Mouse (Mus musculus) heart, postnatal 10 days (tissue): ENCODE measurements around the gene Ano1. TPM values are rescaled to one million over a fixed set of nuclear protein-coding genes. Genes with fewer than 3 reads are reported as not detected.

Experiments used
- DNase-seq, 2 experiments: peaks; one replicate each; pipeline ENCODE4 v3.0.0; 2021
- intact Hi-C: fragments of 180-260 bp; cut with DNase I; formaldehyde crosslinking; loops from one replicate; pipeline ENCODE4 v1.15.1; 2025
- total RNA-seq, 2 experiments: library from RNA; stranded (reverse); gene quantifications; 2 replicates each; pipeline ENCODE4 v1.2.3; 2021

Gene Ano1
- total RNA-seq, 2 experiments from 2014 or later: 18.9 to 24.6 TPM

DNA sequence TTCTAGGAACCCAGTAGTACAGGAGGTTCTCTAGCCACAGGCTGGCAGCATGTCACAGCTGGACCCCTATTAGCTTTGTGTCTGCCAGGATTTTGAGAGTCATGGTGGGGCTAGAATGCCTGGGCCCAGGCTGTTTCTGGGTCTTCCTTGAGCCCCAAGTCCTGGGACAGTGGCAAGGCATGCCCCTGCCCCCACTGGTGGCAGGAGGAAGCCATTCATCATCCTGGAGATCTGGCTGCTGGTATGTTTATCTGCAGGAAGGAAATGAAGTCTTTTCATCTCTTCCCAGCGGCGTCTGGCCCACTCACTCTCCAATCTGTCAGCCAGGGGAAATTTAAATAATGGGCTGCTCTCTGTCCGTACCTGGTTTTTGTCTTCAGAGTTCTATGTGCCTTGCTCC lies 18.3 kb upstream of the Ano1 start:
- no peak for DNase-seq
- intact Hi-C loops: loop anchor here (10.0 kb wide), 1 partner anchor 555 kb away; no protein-coding TSS in a partner anchor

DNA sequence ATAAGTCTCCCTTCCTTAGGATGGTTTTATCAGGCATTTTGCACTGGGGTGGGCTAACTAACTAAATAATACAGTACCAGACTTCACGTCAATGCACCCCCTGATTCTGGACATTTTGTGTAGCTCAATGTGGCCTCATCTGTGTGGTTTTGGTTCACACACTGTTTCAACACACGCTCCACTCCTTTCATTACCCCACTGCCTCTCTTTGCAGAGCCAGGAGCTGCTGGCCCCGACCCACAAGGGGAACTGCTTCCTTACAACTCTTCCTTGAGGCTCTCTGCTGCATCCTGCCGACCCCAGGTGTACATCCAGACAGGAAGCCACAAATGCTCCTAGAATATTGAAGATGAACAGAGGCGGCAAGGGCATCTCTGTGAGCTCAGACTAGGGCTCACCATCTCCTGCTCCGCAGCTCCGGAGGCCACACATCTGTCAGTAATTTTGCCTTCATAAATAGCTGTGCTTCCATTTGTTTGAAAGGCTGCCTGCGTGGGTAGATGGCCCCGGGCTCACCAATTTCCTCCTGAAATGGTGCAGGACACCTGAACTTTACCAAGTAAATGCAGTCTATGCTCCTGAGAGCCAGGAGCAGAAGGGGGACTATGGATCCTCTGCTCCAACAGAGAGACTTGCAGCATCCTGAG lies 17.8 kb upstream of the Ano1 start:
- intact Hi-C loops: loop anchor here (10.0 kb wide), 1 partner anchor 555 kb away; no protein-coding TSS in a partner anchor
- no peak for DNase-seq

DNA sequence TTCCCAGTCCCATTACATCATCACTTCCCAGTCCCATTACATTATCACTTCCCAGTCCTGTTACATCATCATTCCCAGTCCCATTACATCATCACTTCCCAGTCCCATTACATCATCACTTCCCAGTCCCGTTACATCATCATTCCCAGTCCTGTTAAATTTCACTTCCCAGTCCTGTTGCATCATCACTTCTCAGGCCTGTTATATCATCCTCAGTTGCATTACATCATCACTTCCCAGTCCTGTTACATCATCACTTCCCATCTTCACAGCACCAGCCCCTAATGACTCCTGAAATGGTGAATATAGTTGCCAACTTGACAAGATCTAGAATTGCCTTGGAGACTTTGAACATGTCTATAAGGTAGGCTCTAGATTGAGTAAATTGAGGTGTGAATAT lies 17.1 kb upstream of the Ano1 start:
- intact Hi-C loops: no loop called here
- no peak for DNase-seq

DNA sequence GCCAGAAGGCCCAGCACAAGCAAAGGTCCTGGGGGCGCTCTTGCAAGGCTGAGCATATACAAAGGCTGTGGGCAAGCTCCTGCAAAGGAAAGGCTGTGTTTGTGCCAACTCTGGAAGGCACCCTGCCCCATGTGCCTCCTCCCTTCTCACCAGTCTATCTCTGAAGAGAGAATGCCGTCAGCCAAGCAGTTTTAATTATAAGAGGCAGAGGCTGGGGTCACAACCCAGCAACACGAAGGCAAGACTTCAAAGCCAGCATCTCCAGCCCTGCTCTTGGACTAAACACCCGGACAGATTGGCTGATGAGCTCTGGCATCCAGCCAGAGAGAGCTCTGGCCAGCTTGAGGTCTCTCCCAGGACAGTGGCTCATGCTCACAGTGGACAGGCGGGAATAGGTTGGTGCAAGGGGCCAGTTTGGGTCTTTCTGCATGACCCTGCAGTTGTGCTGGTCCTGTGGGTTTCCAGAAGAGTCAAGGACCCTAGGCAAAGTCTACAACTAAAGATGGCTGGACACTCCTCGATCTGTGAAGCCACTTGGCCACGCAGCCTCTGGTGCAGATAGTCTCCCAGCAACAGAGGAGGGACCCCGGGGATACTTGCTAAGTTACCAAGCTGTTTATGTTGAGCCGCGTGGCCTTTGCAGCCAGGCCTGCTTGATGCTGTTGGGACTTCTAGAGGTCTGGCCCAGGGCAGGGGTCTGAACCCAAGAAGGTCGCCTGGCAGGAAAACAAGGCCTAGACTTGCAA lies 12.9 kb upstream of the Ano1 start:
- intact Hi-C loops: no loop called here
- peak; percentile 50 to 51 for DNase-seq

DNA sequence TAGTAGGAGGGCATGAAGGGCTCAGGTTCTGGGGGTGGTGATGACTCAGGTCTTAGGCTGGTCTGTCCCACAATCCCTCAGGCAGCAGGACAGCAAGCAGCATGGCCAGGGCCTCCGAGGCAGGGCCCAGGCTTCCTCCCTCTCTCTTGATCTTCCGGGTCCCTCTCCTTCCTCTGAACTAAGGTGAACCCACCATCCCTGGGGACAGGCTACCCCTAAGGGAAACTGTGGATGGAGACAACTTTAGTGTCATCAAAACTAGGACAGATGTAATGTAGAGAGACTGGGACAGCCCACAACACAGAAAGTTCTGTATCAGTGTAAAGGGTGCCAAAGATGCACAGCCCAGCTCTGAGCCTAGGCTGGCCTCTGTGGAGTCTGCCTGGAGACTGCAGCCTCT lies 12.2 kb upstream of the Ano1 start:
- intact Hi-C loops: no loop called here
- no peak for DNase-seq

DNA sequence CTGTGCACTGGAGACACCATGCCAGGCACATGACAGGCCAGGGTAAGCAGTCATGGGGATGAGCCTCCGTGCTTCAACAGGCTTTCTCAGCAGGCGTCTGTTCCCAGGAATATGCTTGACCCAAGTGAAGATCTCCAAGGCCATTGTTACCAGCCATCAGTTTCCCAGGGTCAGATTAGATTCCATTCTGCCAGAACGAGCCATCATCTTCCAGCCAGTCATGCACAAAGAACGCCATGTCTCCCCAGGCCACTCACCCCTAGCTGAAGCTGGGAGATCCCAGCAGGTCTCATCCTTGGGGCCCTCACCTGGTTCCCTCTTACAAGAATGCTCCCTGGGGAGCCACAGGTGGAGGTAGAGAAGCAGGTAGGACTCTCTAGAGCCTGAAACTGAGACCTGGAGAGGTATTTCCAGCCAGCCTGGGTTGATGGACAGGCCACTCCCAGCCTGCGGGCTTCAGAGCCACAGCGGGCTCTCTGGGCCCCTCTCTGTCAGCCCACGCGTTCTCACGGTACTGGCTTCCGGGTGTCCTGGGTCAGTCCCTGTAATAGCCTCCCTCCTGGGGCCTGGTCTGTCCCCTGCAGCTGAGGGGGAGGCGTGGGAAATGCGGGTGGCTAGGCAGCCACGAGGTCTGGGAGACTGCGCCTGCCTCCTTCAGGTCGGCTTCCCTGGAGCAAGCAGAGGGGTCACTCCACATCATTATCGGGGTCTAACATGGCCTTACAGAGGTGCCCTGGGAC lies 10.9 kb upstream of the Ano1 start:
- peak; percentile 28 to 38 for DNase-seq
- intact Hi-C loops: no loop called here

DNA sequence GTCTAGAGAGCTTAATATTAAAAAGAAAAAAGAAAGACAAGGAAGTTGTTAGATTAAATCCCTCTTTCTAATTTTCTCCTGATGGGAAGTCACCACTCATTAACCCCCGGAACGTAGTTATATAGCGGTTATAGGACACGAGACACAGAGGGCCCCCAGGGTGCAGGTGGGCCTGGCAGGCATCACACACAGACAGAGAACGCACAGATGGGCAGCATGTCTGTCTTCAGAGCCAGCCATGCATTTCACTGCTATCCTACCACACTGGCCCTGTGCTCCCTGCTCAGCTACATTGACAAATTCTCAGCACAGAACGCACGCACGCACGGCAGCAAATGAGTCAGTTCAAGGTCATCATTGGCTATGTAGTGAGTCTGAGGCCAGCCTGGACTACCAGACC lies 8.5 kb upstream of the Ano1 start:
- intact Hi-C loops: no loop called here

DNA sequence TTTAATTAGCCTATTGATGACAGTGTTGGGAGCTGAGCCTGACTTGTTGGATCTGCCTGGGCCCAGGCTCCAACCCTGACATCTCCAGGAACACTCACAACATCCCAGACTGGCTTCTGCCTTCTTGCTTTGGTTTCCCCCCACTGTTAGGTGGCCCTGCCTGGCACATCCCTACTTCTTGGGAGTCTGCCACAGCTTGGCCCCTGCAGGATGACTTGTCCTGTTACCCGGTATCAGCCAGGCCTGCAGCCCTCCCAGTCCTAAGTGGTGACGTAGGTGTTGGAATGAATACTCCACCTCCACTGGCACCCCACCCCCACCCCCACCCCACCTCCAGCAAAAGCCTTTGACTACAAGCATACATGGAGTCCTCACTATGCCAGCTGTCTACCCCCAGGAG lies 7.7 kb upstream of the Ano1 start:
- intact Hi-C loops: no loop called here

More for the DNA sequence above, 8.5 kb upstream of the Ano1 start:
- no peak for DNase-seq

DNA sequence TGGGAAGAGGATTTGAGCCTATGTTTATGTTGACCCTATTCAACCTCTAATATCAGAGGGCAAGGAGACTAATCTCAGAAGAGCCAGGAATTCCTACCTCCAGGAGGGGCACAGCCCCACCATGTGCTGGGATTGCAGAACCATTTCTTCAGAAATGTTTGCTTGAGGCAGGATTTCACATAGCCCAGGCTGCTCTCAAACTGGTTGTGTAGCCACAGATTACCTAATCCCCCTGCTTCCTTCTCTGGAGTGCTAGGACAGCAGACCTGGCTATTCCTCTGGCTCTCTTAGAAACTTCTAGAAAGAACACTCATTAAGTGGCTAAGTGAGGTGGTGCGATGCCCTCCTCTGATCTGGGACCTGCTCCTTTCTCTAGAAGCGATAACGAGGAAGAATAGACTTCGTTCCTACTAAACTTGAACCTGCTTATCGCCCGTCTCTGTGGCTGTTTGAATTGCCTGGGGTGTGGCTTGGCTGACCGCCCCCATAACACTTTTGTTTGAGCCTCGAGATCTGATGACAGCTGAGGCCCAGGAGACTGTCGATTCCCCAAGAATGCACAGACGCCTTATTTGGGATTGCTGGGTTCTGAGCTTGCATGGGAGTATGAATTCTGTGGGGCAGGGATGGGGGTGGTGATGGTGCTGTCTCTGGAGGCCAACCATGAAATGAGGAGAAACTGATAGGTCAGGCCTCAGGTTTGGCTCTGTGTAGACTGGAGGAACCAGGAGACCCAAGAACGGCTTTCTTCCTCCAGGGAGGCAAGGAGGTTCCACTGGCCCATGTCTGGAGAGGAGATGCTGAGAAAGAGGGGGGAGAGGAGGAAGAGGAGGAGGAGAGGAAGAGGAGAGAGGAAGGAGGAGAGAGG lies 4.0 kb upstream of the Ano1 start:
- DNase-seq: no peak
- intact Hi-C loops: no loop called here

More for the DNA sequence above, 7.7 kb upstream of the Ano1 start:
- DNase-seq: no peak

DNA sequence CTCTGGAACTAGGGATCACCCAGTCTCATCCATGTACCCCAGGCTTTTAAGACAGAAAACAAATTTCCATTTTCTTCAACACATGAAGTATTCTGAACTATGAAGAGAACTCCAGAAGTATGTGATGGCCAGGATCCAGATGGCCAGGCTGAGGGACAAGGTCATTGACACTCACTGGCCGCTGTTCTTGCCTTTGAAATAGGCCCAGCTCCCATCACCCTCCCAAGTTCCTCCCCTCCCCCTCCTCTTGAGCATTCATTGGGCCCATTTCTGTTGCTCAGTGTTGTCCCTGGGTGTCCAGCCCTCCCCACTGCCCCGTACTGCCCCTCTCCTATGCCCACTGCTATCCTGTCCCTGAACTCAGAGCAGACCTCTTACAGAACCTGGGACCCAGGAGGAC lies 2.9 kb upstream of the Ano1 start:
- DNase-seq: peak; percentile 24 to 42
- intact Hi-C loops: no loop called here

DNA sequence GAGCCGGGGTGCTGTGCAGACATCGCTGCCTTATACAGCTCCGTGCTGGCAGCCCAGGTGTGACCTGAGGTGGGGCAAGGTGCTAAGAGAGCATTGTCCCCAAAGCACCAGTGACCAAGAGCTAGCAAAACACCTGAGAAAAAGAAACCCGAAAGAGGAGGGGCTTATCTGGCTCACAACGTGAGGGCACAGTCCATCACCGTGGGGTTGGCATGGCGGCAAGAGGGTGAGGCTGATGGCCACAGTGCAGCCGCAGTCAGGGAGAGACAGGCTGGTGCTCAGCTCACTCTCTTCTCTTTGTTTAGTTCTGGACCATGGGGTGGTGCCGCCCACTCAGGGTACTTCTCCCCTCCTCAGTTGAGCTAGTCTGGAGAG lies 1.9 kb upstream of the Ano1 start:
- intact Hi-C loops: no loop called here
- no peak for DNase-seq

DNA sequence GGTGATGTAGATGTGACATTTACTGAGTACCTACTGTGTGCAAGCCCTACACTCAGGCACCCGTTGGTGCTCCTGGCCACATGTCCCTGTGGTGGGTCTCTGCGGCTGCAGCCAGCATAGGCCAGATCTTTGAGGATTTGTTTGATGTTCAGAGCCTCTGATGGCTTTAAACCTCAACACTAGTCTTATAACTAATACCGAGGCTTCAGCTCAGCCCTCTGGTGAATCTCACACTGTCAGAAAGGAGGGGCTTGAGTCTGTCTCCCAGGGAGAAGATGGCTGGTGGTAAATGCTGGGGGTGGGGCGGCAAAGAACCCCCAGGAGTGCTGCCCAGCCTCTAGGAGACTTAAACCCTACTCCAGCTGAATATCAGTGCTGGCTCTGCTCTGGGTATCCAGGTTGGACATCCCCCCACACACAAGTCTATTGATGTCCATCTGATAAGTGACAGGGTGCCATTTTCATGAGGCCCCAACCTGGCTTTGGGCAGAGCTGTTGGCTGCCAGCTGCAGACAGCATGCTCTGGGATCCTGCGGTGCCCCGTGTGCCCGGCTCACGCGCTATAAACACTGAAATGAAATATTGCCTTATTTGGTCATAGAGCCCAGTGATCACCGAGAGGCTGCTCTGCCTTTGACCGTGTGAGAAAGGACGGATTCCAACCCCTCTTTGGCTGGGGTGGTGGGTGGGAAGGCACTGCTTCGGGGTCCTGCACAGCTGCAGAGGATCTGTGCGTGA lies 1.3 kb upstream of the Ano1 start:
- intact Hi-C loops: no loop called here
- no peak for DNase-seq

DNA sequence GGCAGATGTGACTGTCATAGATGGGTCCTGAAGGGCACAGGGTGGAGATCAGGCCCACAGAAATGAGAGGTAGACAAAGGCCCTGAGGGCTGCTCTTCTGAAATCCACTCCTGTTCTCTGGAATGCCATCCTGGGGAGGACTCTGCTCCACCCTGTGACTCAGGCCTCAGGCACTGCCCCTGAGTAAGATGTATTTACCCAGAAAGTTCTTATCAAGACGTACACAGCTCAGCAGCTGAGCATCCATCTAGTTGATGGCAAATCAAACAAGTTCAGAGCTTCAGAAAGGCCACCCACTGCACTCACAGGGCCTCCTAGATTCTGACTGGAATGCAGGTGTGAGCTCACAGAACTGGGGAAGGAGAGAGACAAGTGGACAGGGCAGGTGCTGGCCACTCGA lies 4.0 kb downstream of the Ano1 start:
- intact Hi-C loops: no loop called here
- DNase-seq: no peak

DNA sequence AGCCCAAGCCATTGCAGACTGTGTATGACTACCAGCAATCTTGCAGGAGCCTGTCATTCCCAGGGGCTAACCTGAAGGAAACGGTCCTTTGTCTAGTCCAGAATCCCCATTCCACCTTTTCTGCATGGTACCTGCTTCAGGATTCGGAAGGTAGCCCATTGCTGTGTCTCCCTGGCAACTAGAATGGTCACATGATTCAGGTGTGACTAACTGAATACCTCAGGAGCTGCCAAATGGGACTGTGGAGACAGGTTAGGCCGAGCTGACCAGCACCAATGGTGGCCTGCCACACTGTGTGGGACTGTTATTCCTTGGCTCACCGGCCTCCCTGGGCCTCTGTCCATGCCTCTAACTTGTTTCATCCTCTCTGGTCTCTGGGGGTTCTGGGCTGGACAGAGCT lies 5.3 kb downstream of the Ano1 start:
- intact Hi-C loops: no loop called here
- DNase-seq: no peak

DNA sequence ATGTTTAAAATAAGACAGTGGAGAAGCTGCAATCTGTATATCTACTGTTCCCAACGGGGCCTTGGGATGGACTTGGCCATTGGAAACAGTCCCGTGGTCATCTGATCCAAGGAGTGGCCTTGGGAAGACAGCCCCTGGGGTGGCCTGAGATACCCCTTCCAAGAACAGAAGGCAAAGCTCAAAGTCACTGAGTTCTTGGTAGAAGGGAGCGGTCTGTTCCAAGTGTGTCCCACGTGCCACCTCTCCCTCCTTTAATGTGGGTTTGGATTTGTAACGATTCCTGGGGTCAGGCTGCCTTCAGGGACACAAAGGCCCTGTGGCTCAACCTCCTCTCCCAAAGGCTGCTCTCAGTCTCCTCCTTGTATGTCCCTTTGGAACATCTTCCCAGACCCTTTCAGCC lies 7.9 kb downstream of the Ano1 start:
- no peak for DNase-seq
- intact Hi-C loops: no loop called here

DNA sequence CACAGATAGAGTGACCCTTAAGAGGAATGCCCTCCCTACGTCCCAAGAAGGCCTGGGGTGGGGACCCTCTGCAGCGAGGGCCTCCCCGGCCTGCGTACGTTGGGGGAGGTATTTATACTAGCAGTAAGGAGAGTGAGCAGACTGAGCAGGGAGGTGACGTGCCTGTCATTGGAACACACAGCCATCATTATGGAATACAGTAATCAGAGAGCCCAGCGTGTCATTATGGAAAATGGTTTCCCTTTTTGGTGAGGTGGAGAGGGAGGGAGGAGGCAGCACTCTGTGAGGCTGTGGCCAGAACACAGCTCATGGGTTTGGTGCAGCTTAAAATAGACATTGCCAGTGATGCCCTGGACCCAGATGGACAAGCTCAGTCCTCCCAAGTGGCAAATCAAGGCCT lies 11.1 kb downstream of the Ano1 start:
- intact Hi-C loops: no loop called here
- DNase-seq: no peak

DNA sequence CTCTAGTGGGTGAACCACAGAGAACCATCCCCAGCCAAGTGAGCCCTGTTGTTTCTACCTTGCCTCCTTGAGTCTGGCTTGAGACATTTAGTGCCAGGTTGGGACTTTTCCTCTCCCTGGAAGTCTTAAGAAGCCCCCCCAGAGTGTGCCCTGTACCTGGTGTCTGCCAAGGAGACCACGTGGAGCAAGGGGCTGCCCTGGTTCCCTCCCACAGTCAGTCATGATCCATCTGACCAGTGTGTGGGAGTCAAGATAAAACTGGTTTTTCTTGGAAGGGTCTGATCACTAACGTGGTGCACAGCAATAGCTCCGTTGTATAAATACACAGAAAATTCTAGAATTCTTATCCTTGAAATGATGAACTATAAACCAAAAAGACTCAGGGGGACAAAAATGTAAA lies 12.0 kb downstream of the Ano1 start:
- DNase-seq: no peak
- intact Hi-C loops: no loop called here

DNA sequence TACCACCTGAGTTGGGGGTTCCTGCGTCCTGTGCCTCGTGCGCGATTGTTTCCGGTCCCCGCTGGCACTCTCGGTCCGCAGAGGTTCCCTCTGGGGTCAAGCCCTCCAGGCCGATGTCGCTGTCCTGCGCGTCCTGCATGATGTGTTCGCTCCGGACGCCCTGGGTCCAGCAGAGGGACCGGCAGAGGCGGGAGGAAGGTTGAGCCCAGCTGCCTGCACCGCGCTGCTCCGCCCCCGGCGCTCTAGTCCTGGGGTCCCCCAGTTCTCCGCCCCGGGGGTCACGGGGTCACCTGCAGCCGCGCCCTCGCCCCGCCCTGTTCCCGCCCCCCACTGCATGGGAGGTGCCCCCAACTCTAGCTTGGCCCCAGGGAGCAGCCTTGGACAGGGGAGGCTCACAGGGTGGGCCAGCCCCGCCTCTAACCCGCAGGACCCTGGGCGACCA lies 13.4 kb downstream of the Ano1 start:
- intact Hi-C loops: no loop called here
- DNase-seq: no peak

DNA sequence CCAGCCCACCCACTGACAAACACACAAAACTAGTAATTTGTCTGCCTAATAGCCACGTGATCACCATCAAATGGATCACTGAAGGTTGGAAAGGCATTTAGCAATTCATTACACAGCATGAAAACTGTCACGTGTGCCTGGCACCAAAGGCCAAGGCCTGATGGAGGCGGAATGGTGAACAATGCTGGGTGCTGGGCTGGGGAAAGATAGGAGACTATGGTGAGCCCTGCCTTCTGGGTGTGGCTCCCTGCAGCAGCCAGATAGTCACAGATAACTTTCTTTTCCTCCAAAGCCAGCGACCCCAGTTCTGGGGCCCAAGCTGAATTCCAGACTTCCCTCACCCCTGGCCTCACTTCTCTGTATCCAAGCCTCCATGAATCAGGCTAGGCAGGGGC lies 19.9 kb downstream of the Ano1 start:
- DNase-seq: no peak
- intact Hi-C loops: no loop called here

DNA sequence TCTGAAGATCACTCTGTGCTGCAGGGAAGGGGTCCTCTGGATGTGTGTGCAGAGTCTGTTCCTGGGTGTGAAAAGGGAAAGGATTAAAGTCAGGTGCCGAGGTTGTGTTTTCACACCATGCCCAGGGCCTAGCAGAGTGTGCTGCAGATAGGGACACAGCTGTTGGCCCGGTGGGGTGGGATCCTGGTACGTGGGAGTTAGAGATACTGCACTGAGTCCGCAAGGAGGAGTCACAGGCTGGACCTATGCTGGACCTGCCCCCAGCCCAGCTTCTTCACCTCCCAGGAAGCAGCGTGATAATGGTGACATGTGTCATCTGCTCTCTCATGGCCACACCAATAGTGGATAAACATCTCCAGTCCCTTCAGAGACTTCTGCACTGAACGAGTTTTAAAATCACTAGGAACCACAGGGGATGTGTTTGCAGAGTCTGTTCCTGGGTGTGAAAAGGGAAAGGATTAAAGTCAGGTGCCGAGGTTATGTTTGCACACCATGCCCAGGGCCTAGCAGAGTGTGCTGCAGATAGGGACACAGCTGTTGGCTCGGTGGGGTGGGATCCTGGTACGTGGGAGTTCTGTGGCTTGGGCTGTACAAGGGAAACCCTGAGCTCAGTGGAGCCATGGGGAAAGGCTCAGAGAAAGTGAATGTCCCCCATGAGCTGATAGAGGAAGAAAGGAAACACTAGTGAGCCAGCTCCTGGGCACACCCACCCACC lies 20.4 kb downstream of the Ano1 start:
- DNase-seq: no peak
- intact Hi-C loops: no loop called here
